Mouse (Mus musculus): ENCODE measurements around the gene Atp6v0b.

DNA sequence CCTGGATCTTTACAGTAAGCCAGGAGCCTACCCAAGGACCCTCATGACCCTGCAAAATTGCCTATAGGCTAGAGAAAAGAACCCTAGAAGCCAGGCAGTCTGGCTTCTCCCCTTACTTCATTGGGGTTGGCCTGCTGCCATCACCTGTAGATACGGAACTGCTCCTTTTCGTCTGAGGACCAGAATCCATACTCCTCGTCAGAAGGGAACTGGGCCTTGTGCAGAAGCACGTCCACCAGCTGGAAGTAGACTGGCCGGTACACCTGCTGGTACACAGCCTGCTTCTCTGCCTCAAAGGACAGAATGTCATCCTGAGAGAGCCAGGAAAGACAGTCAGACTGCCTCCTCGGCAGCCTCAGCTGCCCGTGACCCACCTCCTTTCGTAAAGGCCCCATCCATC, 17.6 kb upstream of the Atp6v0b start:
- TF ChIP-seq CTCF (IDR thresholded peaks at IDR 0.05; ENCODE audit: low read depth, low read length): no peak
- no peak for TF ChIP-seq POLR2AphosphoS5 (IDR thresholded peaks at IDR 0.05; ENCODE audit: insufficient replicate concordance, low read depth, low read length)
- no peak for TF ChIP-seq GATA2 (IDR thresholded peaks at IDR 0.05; ENCODE audit: borderline replicate concordance, low read depth, low read length)
- TF ChIP-seq GATA1 (IDR thresholded peaks at IDR 0.05; ENCODE audit: borderline replicate concordance, low read length): no peak
